Mouse (Mus musculus) limb, embryonic 15.5 days (tissue): ENCODE measurements around the gene Muc20. TPM values are rescaled to one million over a fixed set of nuclear protein-coding genes. Genes with fewer than 3 reads are reported as not detected.
A peak's percentile ranks its signal among the peaks of the same experiment; 100 is the strongest.

Experiments
- ATAC-seq: fragments of 200-750 bp; cut with Nextera tagmentation; 2 replicates; pipeline ENCODE4 v1.8.0; 2017; ENCODE audit warnings: low read depth, moderate TSS enrichment; ENCODE audit not compliant: insufficient number of reproducible peaks, low FRiP score, low TSS enrichment
- H3K27ac ChIP-seq: fragments of 300-500 bp; sonication (generic); 2 replicates; pipeline ENCODE4 v1.5.1; 2015; ENCODE audit warnings: moderate library complexity, mild to moderate bottlenecking, inconsistent platforms
- H3K27me3 ChIP-seq: fragments of 300-500 bp; sonication (generic); 2 replicates; pipeline ENCODE4 v1.6.1; 2015; ENCODE audit warnings: inconsistent platforms
- H3K36me3 ChIP-seq: fragments of 300-500 bp; sonication (generic); 2 replicates; pipeline ENCODE4 v1.6.1; 2015; ENCODE audit warnings: inconsistent platforms
- H3K4me1 ChIP-seq: fragments of 300-500 bp; sonication (generic); 2 replicates; pipeline ENCODE4 v1.6.1; 2015; ENCODE audit warnings: inconsistent platforms
- H3K4me2 ChIP-seq: fragments of 300-500 bp; sonication (generic); 2 replicates; pipeline ENCODE4 v1.6.1; 2015; ENCODE audit warnings: mild to moderate bottlenecking, inconsistent platforms
- H3K4me3 ChIP-seq: fragments of 300-500 bp; sonication (generic); 2 replicates; pipeline ENCODE4 v1.5.1; 2015; ENCODE audit warnings: mild to moderate bottlenecking, inconsistent platforms
- H3K9ac ChIP-seq: fragments of 300-500 bp; sonication (generic); 2 replicates; pipeline ENCODE4 v1.6.1; 2015; ENCODE audit warnings: inconsistent platforms
- H3K9me3 ChIP-seq: fragments of 300-500 bp; sonication (generic); 2 replicates; pipeline ENCODE4 v1.6.1; 2016; ENCODE audit warnings: inconsistent platforms
- WGBS: fragments of 180-500 bp; shearing (Covaris S2); methylation state at CpG from one replicate; pipeline ENCODE4 v1.1.7; 2015; 5-methylcytosine and 5-hydroxymethylcytosine counted together
- polyA plus RNA-seq: library from polyadenylated mRNA; unstranded; fragments of >200 nt; fragmentation: Nextera tagmentation; extraction: Ambion mirVana; gene quantifications from 2 replicates; pipeline ENCODE4 v1.2.1, GENCODE M21; 2015

Muc20 gene
- polyA plus RNA-seq, 1 experiment from 2014 or later = not detected

GRCm38 (mm10) chr16:32815160-32815605, 17.9 kb upstream of the Muc20 start:
- no peak for ATAC-seq

GRCm38 (mm10) chr16:32814539-32814938, 17.3 kb upstream of the Muc20 start:
- no peak overlapping the region for H3K9ac ChIP-seq
- peak overlapping the region; percentile 58 for H3K4me2 ChIP-seq
- peak overlapping the region; percentile 31 for H3K4me3 ChIP-seq
- H3K9me3 ChIP-seq = no peaks in the 10 kb centered on the region
- H3K27ac ChIP-seq = no peak overlapping the region
- 14% methylated on average over 14 of the region's 14 CpGs for WGBS
- 0 out of 2 replicates have a peak, but pooled peaks have one; percentile 24 for ATAC-seq
- no peaks in the 10 kb centered on the region for H3K36me3 ChIP-seq
- H3K27me3 ChIP-seq = no peaks in the 10 kb centered on the region
- H3K4me1 ChIP-seq = peaks cover 13% of the 10 kb centered on the region

More at GRCm38 (mm10) chr16:32815160-32815605, 17.9 kb upstream of the Muc20 start:
- H3K4me1 ChIP-seq = peaks cover 13% of the 10 kb centered on the region
- no peak overlapping the region for H3K27ac ChIP-seq
- peak overlapping the region; percentile 31 for H3K4me3 ChIP-seq
- WGBS = 4% methylated on average over 6 of the region's 6 CpGs
- H3K9me3 ChIP-seq = no peaks in the 10 kb centered on the region
- no peak overlapping the region for H3K9ac ChIP-seq
- H3K36me3 ChIP-seq = no peaks in the 10 kb centered on the region
- H3K27me3 ChIP-seq = no peaks in the 10 kb centered on the region
- peak overlapping the region; percentile 58 for H3K4me2 ChIP-seq

GRCm38 (mm10) chr16:32813771-32814170, 16.5 kb upstream of the Muc20 start:
- H3K4me1 ChIP-seq = peaks cover 13% of the 10 kb centered on the region
- no peaks in the 10 kb centered on the region for H3K36me3 ChIP-seq
- H3K9me3 ChIP-seq = no peaks in the 10 kb centered on the region
- no peaks in the 10 kb centered on the region for H3K27me3 ChIP-seq
- no peak for ATAC-seq
- H3K4me2 ChIP-seq = no peak overlapping the region
- no peak overlapping the region for H3K27ac ChIP-seq
- 64% methylated on average over 3 of the region's 3 CpGs for WGBS
- no peak overlapping the region for H3K4me3 ChIP-seq
- H3K9ac ChIP-seq = no peak overlapping the region

- 47% methylated on average over 9 of the region's 9 CpGs for WGBS
Measured at GRCm38 (mm10) chr16:32813362-32813761, 16.1 kb upstream of the Muc20 start.

GRCm38 (mm10) chr16:32812888-32813361, 15.7 kb upstream of the Muc20 start:
- WGBS = 2% methylated on average over 9 of the region's 9 CpGs

More at GRCm38 (mm10) chr16:32813362-32813761, 16.1 kb upstream of the Muc20 start:
- Histone ChIP-seq H3K27ac (no peak overlapping the region), H3K4me2 (peak overlapping the region; percentile 36), H3K27me3 (no peaks in the 10 kb centered on the region), H3K36me3 (no peaks in the 10 kb centered on the region), H3K9ac (no peak overlapping the region), H3K9me3 (no peaks in the 10 kb centered on the region), H3K4me1 (peaks cover 13% of the 10 kb centered on the region), H3K4me3 (no peak overlapping the region)
- no peak for ATAC-seq

GRCm38 (mm10) chr16:32810321-32810720, 13.1 kb upstream of the Muc20 start, which contains the start of gene Smbd1:
Gene Smbd1, minus strand, starts transcription at chr16:32810477.
- Histone ChIP-seq H3K36me3 (no peaks in the 10 kb centered on the region), H3K27ac (no peak within 1 kb of the TSS), H3K4me3 (no peak within 1 kb of the TSS), H3K27me3 (no peaks in the 10 kb centered on the region), H3K9me3 (no peaks in the 10 kb centered on the region), H3K4me2 (no peak within 1 kb of the TSS), H3K4me1 (peaks cover 13% of the 10 kb centered on the region), H3K9ac (no peak within 1 kb of the TSS)
- 76% methylated on average over 4 of the region's 4 CpGs for WGBS
- no peak for ATAC-seq

More at GRCm38 (mm10) chr16:32812888-32813361, 15.7 kb upstream of the Muc20 start:
- Histone ChIP-seq H3K36me3 (no peaks in the 10 kb centered on the region), H3K27me3 (no peaks in the 10 kb centered on the region), H3K9ac (no peak overlapping the region), H3K9me3 (no peaks in the 10 kb centered on the region), H3K4me2 (peak overlapping the region; percentile 36), H3K4me1 (peaks cover 13% of the 10 kb centered on the region), H3K4me3 (no peak overlapping the region), H3K27ac (no peak overlapping the region)
- ATAC-seq = no peak

GRCm38 (mm10) chr16:32807408-32808185, 10.4 kb upstream of the Muc20 start:
- Histone ChIP-seq H3K27me3 (no peaks in the 10 kb centered on the region), H3K4me1 (peaks cover 10% of the 10 kb centered on the region), H3K9ac (no peak overlapping the region), H3K4me2 (no peak overlapping the region), H3K4me3 (no peak overlapping the region), H3K36me3 (no peaks in the 10 kb centered on the region), H3K27ac (no peak overlapping the region), H3K9me3 (no peaks in the 10 kb centered on the region)
- 54% methylated on average over 8 of the region's 8 CpGs for WGBS
- ATAC-seq = no peak

GRCm38 (mm10) chr16:32805151-32805550, 7.9 kb upstream of the Muc20 start:
- Histone ChIP-seq H3K4me3 (no peak overlapping the region), H3K9me3 (no peaks in the 10 kb centered on the region), H3K4me2 (no peak overlapping the region), H3K4me1 (peaks cover 10% of the 10 kb centered on the region), H3K27ac (no peak overlapping the region), H3K36me3 (no peaks in the 10 kb centered on the region), H3K9ac (no peak overlapping the region), H3K27me3 (no peaks in the 10 kb centered on the region)
- 66% methylated on average over 7 of the region's 7 CpGs for WGBS
- no peak for ATAC-seq

- no peak overlapping the region for H3K27ac ChIP-seq
- no peak for ATAC-seq
- H3K36me3 ChIP-seq = no peaks in the 10 kb centered on the region
- H3K9me3 ChIP-seq = no peaks in the 10 kb centered on the region
- H3K4me2 ChIP-seq = no peak overlapping the region
- H3K4me3 ChIP-seq = no peak overlapping the region
- H3K9ac ChIP-seq = no peak overlapping the region
- H3K4me1 ChIP-seq = peaks cover 10% of the 10 kb centered on the region
- 23% methylated on average over 5 of the region's 5 CpGs for WGBS
- no peaks in the 10 kb centered on the region for H3K27me3 ChIP-seq
Measured at GRCm38 (mm10) chr16:32803901-32804300, 6.7 kb upstream of the Muc20 start.

- H3K27ac ChIP-seq = peak overlapping the region; percentile 38; the same call in 1 of the 2 replicates
Measured at GRCm38 (mm10) chr16:32803252-32803853, 6.1 kb upstream of the Muc20 start.

GRCm38 (mm10) chr16:32796676-32797425, 384 bp downstream of the Muc20 start:
- Histone ChIP-seq H3K27ac (no peak overlapping the region), H3K27me3 (no peaks in the 10 kb centered on the region), H3K4me1 (0 out of 2 replicates have a peak, but pooled peaks cover 2% of the 10 kb centered on the region), H3K9ac (no peak overlapping the region), H3K36me3 (no peaks in the 10 kb centered on the region), H3K4me2 (no peak overlapping the region), H3K4me3 (no peak overlapping the region), H3K9me3 (no peaks in the 10 kb centered on the region)
- WGBS = 56% methylated on average over 14 of the region's 14 CpGs
- no peak for ATAC-seq

More at GRCm38 (mm10) chr16:32803252-32803853, 6.1 kb upstream of the Muc20 start:
- no peak for ATAC-seq
- no peak overlapping the region for H3K9ac ChIP-seq
- peaks cover 12% of the 10 kb centered on the region for H3K4me1 ChIP-seq
- H3K9me3 ChIP-seq = no peaks in the 10 kb centered on the region
- H3K4me3 ChIP-seq = no peak overlapping the region
- no peaks in the 10 kb centered on the region for H3K36me3 ChIP-seq
- no peaks in the 10 kb centered on the region for H3K27me3 ChIP-seq
- WGBS = 39% methylated on average over 6 of the region's 6 CpGs
- no peak overlapping the region for H3K4me2 ChIP-seq
